Mouse (Mus musculus): Measurements from ENCODE around the gene Abcc10. TPM values are rescaled to one million over a fixed set of nuclear protein-coding genes. Genes with fewer than 3 reads are reported as not detected.

Gene Abcc10
- polyA plus RNA-seq, 1 experiment = 4.0 TPM

- TF ChIP-seq USF1 (IDR thresholded peaks at IDR 0.05; ENCODE audit: low read depth) = no peak
- peak; percentile 53 for TF ChIP-seq MAX (IDR thresholded peaks at IDR 0.05)
- Histone ChIP-seq H3K79me2 (ENCODE audit: control insufficient read depth, insufficient read depth) (peaks cover 83% of the 10 kb centered on the region), H3K36me3 (ENCODE audit: control insufficient read depth, insufficient read depth) (peaks cover 45% of the 10 kb centered on the region), H3K27me3 (ENCODE audit: control insufficient read depth, insufficient read depth, insufficient read length) (no peaks in the 10 kb centered on the region), H3ac (ENCODE audit: control insufficient read depth, insufficient read length, low read depth) (peak overlapping the region; percentile 62), H3K4me3 (ENCODE audit: insufficient read depth, poor library complexity, severe bottlenecking) (no peak overlapping the region), H3K79me3 (ENCODE audit: low read depth) (peaks cover 66% of the 10 kb centered on the region)
Measured at GRCm38 (mm10) chr17:46277586-46277985, 50.6 kb downstream of the Abcc10 start.

GRCm38 (mm10) chr17:46275506-46275905 lies 52.6 kb downstream of the Abcc10 start:
- Histone ChIP-seq H3K4me3 (ENCODE audit: insufficient read depth, poor library complexity, severe bottlenecking) (no peak overlapping the region), H3ac (ENCODE audit: control insufficient read depth, insufficient read length, low read depth) (no peak overlapping the region), H3K27me3 (ENCODE audit: control insufficient read depth, insufficient read depth, insufficient read length) (no peaks in the 10 kb centered on the region), H3K36me3 (ENCODE audit: control insufficient read depth, insufficient read depth) (peaks cover 53% of the 10 kb centered on the region), H3K79me2 (ENCODE audit: control insufficient read depth, insufficient read depth) (peaks cover 83% of the 10 kb centered on the region), H3K79me3 (ENCODE audit: low read depth) (peaks cover 65% of the 10 kb centered on the region)
- TF ChIP-seq FOSL1 (IDR thresholded peaks at IDR 0.05; ENCODE audit: insufficient read depth, low read length, poor library complexity, severe bottlenecking) (no peak), USF1 (IDR thresholded peaks at IDR 0.05; ENCODE audit: low read depth) (peak; percentile 7)

- H3ac ChIP-seq (ENCODE audit: control insufficient read depth, insufficient read length, low read depth) = peak overlapping the region; percentile 31
- no peak overlapping the region for H3K4me3 ChIP-seq (ENCODE audit: insufficient read depth, poor library complexity, severe bottlenecking)
- H3K36me3 ChIP-seq (ENCODE audit: control insufficient read depth, insufficient read depth) = peaks cover 53% of the 10 kb centered on the region
- H3K79me3 ChIP-seq (ENCODE audit: low read depth) = peaks cover 64% of the 10 kb centered on the region
- no peaks in the 10 kb centered on the region for H3K27me3 ChIP-seq (ENCODE audit: control insufficient read depth, insufficient read depth, insufficient read length)
- H3K79me2 ChIP-seq (ENCODE audit: control insufficient read depth, insufficient read depth) = peaks cover 83% of the 10 kb centered on the region
- no peak for TF ChIP-seq USF1 (IDR thresholded peaks at IDR 0.05; ENCODE audit: low read depth)
- no peak for TF ChIP-seq MYOG (IDR thresholded peaks at IDR 0.05; ENCODE audit: control insufficient read depth, extremely low read depth, insufficient read length)
- no peak for TF ChIP-seq CEBPB (IDR thresholded peaks at IDR 0.05; ENCODE audit: low read depth)
- TF ChIP-seq FOSL1 (IDR thresholded peaks at IDR 0.05; ENCODE audit: insufficient read depth, low read length, poor library complexity, severe bottlenecking) = no peak
- no peak for TF ChIP-seq MYOD1 (IDR thresholded peaks at IDR 0.05; ENCODE audit: control insufficient read depth, insufficient read length, low read depth)
- no peak for TF ChIP-seq MAX (IDR thresholded peaks at IDR 0.05)
- no peak for TF ChIP-seq CTCF (IDR thresholded peaks at IDR 0.05; ENCODE audit: control insufficient read depth, insufficient read depth, insufficient read length)
Measured at GRCm38 (mm10) chr17:46275034-46275433, 53.1 kb downstream of the Abcc10 start.

GRCm38 (mm10) chr17:46274465-46274864 lies 53.7 kb downstream of the Abcc10 start:
- Histone ChIP-seq H3K79me3 (ENCODE audit: low read depth) (peaks cover 61% of the 10 kb centered on the region), H3K4me3 (ENCODE audit: insufficient read depth, poor library complexity, severe bottlenecking) (no peak overlapping the region), H3ac (ENCODE audit: control insufficient read depth, insufficient read length, low read depth) (peak overlapping the region; percentile 36), H3K79me2 (ENCODE audit: control insufficient read depth, insufficient read depth) (peaks cover 83% of the 10 kb centered on the region), H3K36me3 (ENCODE audit: control insufficient read depth, insufficient read depth) (peaks cover 48% of the 10 kb centered on the region), H3K27me3 (ENCODE audit: control insufficient read depth, insufficient read depth, insufficient read length) (no peaks in the 10 kb centered on the region)
- TF ChIP-seq USF1 (IDR thresholded peaks at IDR 0.05; ENCODE audit: low read depth) (no peak), MYOD1 (IDR thresholded peaks at IDR 0.05; ENCODE audit: control insufficient read depth, insufficient read length, low read depth) (no peak), CTCF (IDR thresholded peaks at IDR 0.05; ENCODE audit: control insufficient read depth, insufficient read depth, insufficient read length) (no peak), CEBPB (IDR thresholded peaks at IDR 0.05; ENCODE audit: low read depth) (no peak), MAX (IDR thresholded peaks at IDR 0.05) (no peak), MYOG (IDR thresholded peaks at IDR 0.05; ENCODE audit: control insufficient read depth, extremely low read depth, insufficient read length) (no peak), FOSL1 (IDR thresholded peaks at IDR 0.05; ENCODE audit: insufficient read depth, low read length, poor library complexity, severe bottlenecking) (no peak)

GRCm38 (mm10) chr17:46273803-46274236 lies 54.3 kb downstream of the Abcc10 start:
- Histone ChIP-seq H3K4me3 (ENCODE audit: insufficient read depth, poor library complexity, severe bottlenecking) (no peak overlapping the region), H3ac (ENCODE audit: control insufficient read depth, insufficient read length, low read depth) (no peak overlapping the region), H3K79me3 (ENCODE audit: low read depth) (peaks cover 61% of the 10 kb centered on the region), H3K27me3 (ENCODE audit: control insufficient read depth, insufficient read depth, insufficient read length) (no peaks in the 10 kb centered on the region), H3K36me3 (ENCODE audit: control insufficient read depth, insufficient read depth) (peaks cover 45% of the 10 kb centered on the region), H3K79me2 (ENCODE audit: control insufficient read depth, insufficient read depth) (peaks cover 83% of the 10 kb centered on the region)
- peak; percentile 90 for TF ChIP-seq CEBPB (IDR thresholded peaks at IDR 0.05; ENCODE audit: low read depth)
- no peak for TF ChIP-seq MYOG (IDR thresholded peaks at IDR 0.05; ENCODE audit: control insufficient read depth, extremely low read depth, insufficient read length)
- peak; percentile 11 for TF ChIP-seq MAX (IDR thresholded peaks at IDR 0.05)
- TF ChIP-seq MYOD1 (IDR thresholded peaks at IDR 0.05; ENCODE audit: control insufficient read depth, insufficient read length, low read depth) = no peak
- TF ChIP-seq USF1 (IDR thresholded peaks at IDR 0.05; ENCODE audit: low read depth) = no peak
- TF ChIP-seq FOSL1 (IDR thresholded peaks at IDR 0.05; ENCODE audit: insufficient read depth, low read length, poor library complexity, severe bottlenecking) = peak; percentile 82
- no peak for TF ChIP-seq CTCF (IDR thresholded peaks at IDR 0.05; ENCODE audit: control insufficient read depth, insufficient read depth, insufficient read length)

- no peak for TF ChIP-seq MYOD1 (IDR thresholded peaks at IDR 0.05; ENCODE audit: control insufficient read depth, insufficient read length, low read depth)
- TF ChIP-seq CEBPB (IDR thresholded peaks at IDR 0.05; ENCODE audit: low read depth) = no peak
- TF ChIP-seq MAX (IDR thresholded peaks at IDR 0.05) = peak; percentile 19
- TF ChIP-seq USF1 (IDR thresholded peaks at IDR 0.05; ENCODE audit: low read depth) = no peak
- TF ChIP-seq CTCF (IDR thresholded peaks at IDR 0.05; ENCODE audit: control insufficient read depth, insufficient read depth, insufficient read length) = no peak
- Histone ChIP-seq H3K79me2 (ENCODE audit: control insufficient read depth, insufficient read depth) (peaks cover 85% of the 10 kb centered on the region), H3K36me3 (ENCODE audit: control insufficient read depth, insufficient read depth) (peaks cover 40% of the 10 kb centered on the region), H3K27me3 (ENCODE audit: control insufficient read depth, insufficient read depth, insufficient read length) (no peaks in the 10 kb centered on the region), H3ac (ENCODE audit: control insufficient read depth, insufficient read length, low read depth) (peak overlapping the region; percentile 5), H3K4me3 (ENCODE audit: insufficient read depth, poor library complexity, severe bottlenecking) (no peak overlapping the region), H3K79me3 (ENCODE audit: low read depth) (peaks cover 71% of the 10 kb centered on the region)
Measured at GRCm38 (mm10) chr17:46272675-46273074, 55.5 kb downstream of the Abcc10 start.

Data from C2C12 (cell line).